In genomic region chr14:120572238-120572637, GRCm38 (mm10) we compare ENCODE assay signal across 10 mouse cellular contexts.
DNase-seq lines count a peak whose midpoint lies in the region; ATAC-seq and TF ChIP-seq lines count a peak whose summit lies in the region.
"Had no signal": no experiment of that assay in that cellular context is flagged by ENCODE, and none has a peak within 500 bp of the region (broad histone marks: within the 10 kb centered on the region; RNA-seq: fewer than 3 reads in every experiment).

No protein-coding gene starts in this region.

- no peaks in the 10 kb centered on the region for H3K27me3 ChIP-seq in midbrain, postnatal 0 days (ENCODE audit: insufficient read depth, low read length)
- no peaks in the 10 kb centered on the region for H3K27me3 ChIP-seq in midbrain, embryonic 15.5 days (replicated peaks)
- H3K27me3 ChIP-seq: hindbrain, embryonic 15.5 days; kidney, embryonic 15.5 days had no signal

- no peak overlapping the region for H3K4me2 ChIP-seq in midbrain, postnatal 0 days (ENCODE audit: low read depth, low read length, poor library complexity, severe bottlenecking)
- H3K4me2 ChIP-seq in midbrain, embryonic 15.5 days: no peak overlapping the region
- H3K4me2 ChIP-seq: hindbrain, embryonic 15.5 days; kidney, embryonic 15.5 days had no signal

- peak; percentile 2 for DNase-seq in midbrain, postnatal 0 days (ENCODE audit: low spot score)
- peak; percentile 60 for DNase-seq in induced T-regulatory cell, adult 2 months (ENCODE audit: low read depth)
- no peak for DNase-seq in urinary bladder, postnatal 10 days (ENCODE audit: low spot score)
- no peak for DNase-seq in frontal cortex, postnatal 14 days (ENCODE audit: low spot score in 2 of 2)
- DNase-seq in frontal cortex, postnatal 10 days (ENCODE audit: low spot score in 2 of 2): no peak
- DNase-seq: lung, postnatal 14 days had no signal

- 85% methylated on average over 10 of the region's 10 CpGs for WGBS in midbrain, postnatal 0 days
- WGBS in midbrain, embryonic 15.5 days: 81% methylated on average over 10 of the region's 10 CpGs

- no peaks in the 10 kb centered on the region for H3K4me1 ChIP-seq in midbrain, postnatal 0 days (ENCODE audit: insufficient read depth, low read length)
- H3K4me1 ChIP-seq in midbrain, embryonic 15.5 days: no peaks in the 10 kb centered on the region
- H3K4me1 ChIP-seq: hindbrain, embryonic 15.5 days; kidney, embryonic 15.5 days had no signal

- H3K4me3 ChIP-seq in midbrain, postnatal 0 days (ENCODE audit: low read depth, low read length): no peak overlapping the region
- no peak overlapping the region for H3K4me3 ChIP-seq in midbrain, embryonic 15.5 days
- H3K4me3 ChIP-seq: hindbrain, embryonic 15.5 days; kidney, embryonic 15.5 days had no signal

- no peak for TF ChIP-seq CTCF in midbrain, postnatal 0 days (IDR thresholded peaks at IDR 0.05)

- no peak overlapping the region for H3K9ac ChIP-seq in midbrain, postnatal 0 days (replicated peaks; ENCODE audit: low read length, poor library complexity, severe bottlenecking)
- H3K9ac ChIP-seq in midbrain, embryonic 15.5 days: no peak overlapping the region
- H3K9ac ChIP-seq: hindbrain, embryonic 15.5 days; kidney, embryonic 15.5 days had no signal

- no peaks in the 10 kb centered on the region for H3K9me3 ChIP-seq in midbrain, postnatal 0 days (ENCODE audit: low read length)
- no peaks in the 10 kb centered on the region for H3K9me3 ChIP-seq in midbrain, embryonic 15.5 days
- H3K9me3 ChIP-seq: hindbrain, embryonic 15.5 days; kidney, embryonic 15.5 days had no signal

- no peak for ATAC-seq in midbrain, postnatal 0 days (ENCODE audit: low FRiP score)
- no peak for ATAC-seq in midbrain, embryonic 15.5 days (replicated peaks)
- 0 out of 2 replicates have a peak, but pooled peaks have one; percentile 15 for ATAC-seq in monocyte, adult 5-6 weeks (replicated peaks; ENCODE audit: insufficient number of reproducible peaks, low FRiP score, low TSS enrichment, poor library complexity, severe bottlenecking)

- no peak overlapping the region for H3K27ac ChIP-seq in midbrain, postnatal 0 days (ENCODE audit: low read depth, low read length)
- no peak overlapping the region for H3K27ac ChIP-seq in midbrain, embryonic 15.5 days
- H3K27ac ChIP-seq: hindbrain, embryonic 15.5 days; kidney, embryonic 15.5 days had no signal

- H3K36me3 ChIP-seq in midbrain, postnatal 0 days (ENCODE audit: insufficient read depth, low read length): no peaks in the 10 kb centered on the region
- no peaks in the 10 kb centered on the region for H3K36me3 ChIP-seq in midbrain, embryonic 15.5 days (replicated peaks)
- H3K36me3 ChIP-seq: hindbrain, embryonic 15.5 days; kidney, embryonic 15.5 days had no signal

Comparison
In these comparisons a context has a peak if more than half of its experiments do, and no peak if none do; other contexts are left out.
1. DNase-seq: peak in midbrain, postnatal 0 days (single experiment) and induced T-regulatory cell, adult 2 months (single experiment); none in urinary bladder, postnatal 10 days (single experiment), frontal cortex, postnatal 14 days (0 of 2) and frontal cortex, postnatal 10 days (0 of 2).